Mouse (Mus musculus): ENCODE results near the gene Prkcz. TPM values are rescaled to one million over a fixed set of nuclear protein-coding genes. Genes with fewer than 3 reads are reported as not detected.

The Prkcz gene
- polyA plus RNA-seq (2015; fragmentation: Nextera tagmentation; extraction: Ambion mirVana) = 63.3 and 69.2 TPM in 2 replicates

DNA sequence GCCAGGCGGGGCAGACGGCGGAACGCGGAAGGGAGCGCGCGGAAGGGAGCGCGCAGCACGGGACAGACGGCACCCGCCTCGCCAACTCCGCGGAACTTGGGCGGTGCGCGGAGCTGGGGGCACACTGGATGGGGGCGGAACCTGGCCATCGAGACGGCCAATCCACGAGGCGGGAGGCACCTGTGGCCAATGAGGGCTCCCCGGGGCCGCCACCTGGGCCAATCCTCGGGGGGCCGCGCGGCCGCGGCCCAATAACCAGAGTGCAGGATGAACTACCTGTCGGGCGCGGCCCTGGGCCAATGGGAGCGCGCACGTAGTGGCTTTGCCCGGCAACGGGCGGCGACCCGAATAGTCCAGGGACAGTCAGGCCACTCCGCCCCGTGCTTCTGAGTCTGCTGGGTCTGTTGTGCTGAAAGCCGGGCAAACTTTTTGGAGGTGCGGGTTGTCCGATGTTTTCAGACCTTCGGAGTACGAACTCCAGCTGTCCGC, at the start of gene Prkcz:
TSS of gene Prkcz (minus strand) at position 59 of the 489 bp plus-strand sequence.
- peak within 1 kb of the TSS; percentile 59 for H3K4me2 ChIP-seq
- peak within 1 kb of the TSS; percentile 44 for H3K4me3 ChIP-seq
- 1% methylated on average over 48 of the region's 51 CpGs for WGBS
- no peaks in the 10 kb centered on the region for H3K9me3 ChIP-seq
- H3K36me3 ChIP-seq = no peaks in the 10 kb centered on the region
- peaks cover 14% of the 10 kb centered on the region for H3K4me1 ChIP-seq (replicated peaks)
- H3K27me3 ChIP-seq = peaks cover 91% of the 10 kb centered on the region
- peak; percentile 74; the same call in 1 of the 2 replicates for ATAC-seq (ENCODE audit: low FRiP score)
- H3K27ac ChIP-seq = no peak within 1 kb of the TSS
- H3K9ac ChIP-seq = no peak within 1 kb of the TSS

DNA sequence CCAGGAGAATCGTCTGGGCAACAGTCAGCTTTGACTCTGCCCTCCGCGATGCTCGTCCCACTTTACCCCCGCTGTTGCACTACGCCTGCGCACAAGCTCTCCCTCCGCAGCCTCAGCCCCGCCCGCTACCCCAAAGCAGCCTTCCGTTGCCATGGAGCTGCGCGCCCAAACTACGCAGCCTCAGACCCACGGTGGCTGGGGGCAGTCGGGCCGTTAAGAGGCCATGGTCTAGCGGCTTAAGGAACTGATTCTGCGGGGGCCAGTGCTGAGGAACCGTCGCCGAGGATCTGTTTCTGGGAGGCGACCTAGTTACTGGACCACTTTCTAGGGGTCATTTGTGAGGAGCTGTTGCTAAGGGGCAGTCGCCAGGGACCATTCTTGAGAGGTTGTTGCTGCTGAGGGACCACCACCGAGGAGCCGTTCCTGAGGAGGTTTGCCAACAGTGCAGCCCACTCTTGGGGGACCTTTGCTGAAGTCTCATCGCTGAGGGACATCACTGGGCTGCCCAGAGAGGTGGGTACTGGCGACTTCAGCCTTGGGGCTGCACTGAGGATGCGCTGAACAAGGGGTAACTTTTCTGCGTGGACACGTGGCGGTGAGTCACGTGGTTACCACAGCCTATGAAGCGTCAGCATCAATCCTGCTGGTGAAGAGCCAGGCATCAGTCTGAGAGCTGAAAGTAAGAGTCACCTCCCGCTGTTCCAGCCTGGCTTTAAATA, 48.1 kb upstream of the Prkcz start, which contains the start of gene Cfap74:
TSS of gene Cfap74 (plus strand) at position 133 of the 719 bp plus-strand sequence.
- H3K27ac ChIP-seq = peak within 1 kb of the TSS; percentile 49; the same call in 1 of the 2 replicates
- H3K27me3 ChIP-seq = peaks cover 5% of the 10 kb centered on the region; the same call in 1 of the 2 replicates
- H3K36me3 ChIP-seq = no peaks in the 10 kb centered on the region
- H3K9ac ChIP-seq = peak within 1 kb of the TSS; percentile 21; the same call in 1 of the 2 replicates
- ATAC-seq (ENCODE audit: low FRiP score) = peak; percentile 98
- no peaks in the 10 kb centered on the region for H3K9me3 ChIP-seq
- H3K4me1 ChIP-seq (replicated peaks) = peaks cover 10% of the 10 kb centered on the region
- peak within 1 kb of the TSS; percentile 79 for H3K4me2 ChIP-seq
- peak within 1 kb of the TSS; percentile 55 for H3K4me3 ChIP-seq
- under 1% methylated on average over 35 of the region's 35 CpGs for WGBS

DNA sequence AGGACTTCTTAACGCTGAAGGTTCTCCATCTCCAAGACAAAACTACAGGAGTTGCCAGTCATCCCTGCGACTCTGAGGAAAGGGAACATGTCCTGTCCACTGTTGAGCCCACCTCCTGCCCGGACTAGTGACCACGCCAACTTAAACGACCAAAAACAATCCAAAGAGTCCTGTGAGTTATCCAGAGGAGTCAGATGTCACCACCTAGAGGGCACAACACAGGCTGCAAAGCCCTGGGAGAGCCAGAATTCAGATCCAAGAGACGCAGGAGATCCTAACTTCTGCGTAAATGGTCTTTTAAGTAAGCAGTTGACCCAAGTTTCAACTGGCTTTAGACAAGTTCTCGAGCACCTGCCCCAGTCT, 47.5 kb upstream of the Prkcz start:
- no peak overlapping the region for H3K27ac ChIP-seq
- ATAC-seq (ENCODE audit: low FRiP score) = peak; percentile 44; the same call in 1 of the 2 replicates
- 4% methylated on average over 8 of the region's 8 CpGs for WGBS

GRCm38 (mm10) chr4:155402489-155402888, 41.3 kb upstream of the Prkcz start:
- 73% methylated on average over 1 of the region's 1 CpGs for WGBS
- Histone ChIP-seq H3K9ac (no peak overlapping the region), H3K9me3 (no peaks in the 10 kb centered on the region), H3K4me1 (replicated peaks) (peaks cover 8% of the 10 kb centered on the region), H3K4me2 (no peak overlapping the region), H3K27me3 (peaks cover 42% of the 10 kb centered on the region), H3K4me3 (no peak overlapping the region), H3K36me3 (no peaks in the 10 kb centered on the region), H3K27ac (no peak overlapping the region)
- ATAC-seq (ENCODE audit: low FRiP score) = no peak

More for the DNA sequence above, 47.5 kb upstream of the Prkcz start:
- H3K4me3 ChIP-seq = peak overlapping the region; percentile 55
- H3K4me1 ChIP-seq (replicated peaks) = peaks cover 10% of the 10 kb centered on the region
- H3K36me3 ChIP-seq = no peaks in the 10 kb centered on the region
- no peaks in the 10 kb centered on the region for H3K9me3 ChIP-seq
- peaks cover 5% of the 10 kb centered on the region; the same call in 1 of the 2 replicates for H3K27me3 ChIP-seq
- peak overlapping the region; percentile 79 for H3K4me2 ChIP-seq
- peak overlapping the region; percentile 21; the same call in 1 of the 2 replicates for H3K9ac ChIP-seq

DNA sequence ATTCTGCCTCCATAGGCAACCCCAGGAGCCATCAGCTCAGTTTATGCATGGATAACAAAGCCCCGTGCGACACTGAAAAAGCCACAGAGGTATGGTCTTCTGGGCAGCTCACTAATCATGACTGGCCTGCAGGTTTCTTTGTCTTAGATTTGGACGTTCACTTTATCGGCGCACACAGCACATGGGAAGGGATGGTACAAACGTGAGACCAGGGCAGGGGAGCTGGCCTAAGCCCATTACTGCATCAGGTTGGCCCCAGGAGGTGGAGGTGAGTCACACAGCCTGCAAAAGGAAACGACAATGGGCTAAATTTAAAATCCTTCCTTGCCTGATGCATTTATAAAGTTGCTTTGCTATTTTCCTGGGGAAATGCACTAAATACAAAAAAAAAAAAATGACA, 40.0 kb upstream of the Prkcz start:
- Histone ChIP-seq H3K27me3 (peaks cover 50% of the 10 kb centered on the region), H3K9me3 (no peaks in the 10 kb centered on the region), H3K4me2 (no peak overlapping the region), H3K4me3 (no peak overlapping the region), H3K36me3 (no peaks in the 10 kb centered on the region), H3K9ac (no peak overlapping the region), H3K4me1 (replicated peaks) (peaks cover 11% of the 10 kb centered on the region), H3K27ac (no peak overlapping the region)
- WGBS = 73% methylated on average over 7 of the region's 7 CpGs
- ATAC-seq (ENCODE audit: low FRiP score) = no peak

DNA sequence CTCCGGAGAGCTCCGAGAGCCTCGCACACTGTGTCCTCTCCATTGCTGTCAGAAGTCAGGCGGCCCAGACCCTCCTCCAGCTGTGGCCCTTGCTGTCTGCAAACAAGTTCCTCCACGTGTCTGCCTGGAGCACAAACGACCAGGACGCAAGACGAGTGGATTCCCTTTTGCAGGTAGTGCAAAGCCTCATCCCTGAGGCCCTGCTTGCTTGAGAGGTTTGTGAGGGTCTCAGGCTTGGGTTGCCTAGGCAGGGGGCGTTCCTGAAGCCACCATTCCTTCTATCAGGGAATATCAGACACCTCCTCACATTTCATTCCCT, 37.0 kb upstream of the Prkcz start:
- peaks cover 74% of the 10 kb centered on the region for H3K27me3 ChIP-seq
- 4% methylated on average over 9 of the region's 9 CpGs for WGBS
- ATAC-seq (ENCODE audit: low FRiP score) = no peak
- peak overlapping the region; percentile 44 for H3K4me3 ChIP-seq
- peak overlapping the region; percentile 56 for H3K9ac ChIP-seq
- no peaks in the 10 kb centered on the region for H3K36me3 ChIP-seq
- no peaks in the 10 kb centered on the region for H3K9me3 ChIP-seq
- H3K27ac ChIP-seq = no peak overlapping the region
- H3K4me2 ChIP-seq = peak overlapping the region; percentile 76
- peaks cover 11% of the 10 kb centered on the region for H3K4me1 ChIP-seq (replicated peaks)

DNA sequence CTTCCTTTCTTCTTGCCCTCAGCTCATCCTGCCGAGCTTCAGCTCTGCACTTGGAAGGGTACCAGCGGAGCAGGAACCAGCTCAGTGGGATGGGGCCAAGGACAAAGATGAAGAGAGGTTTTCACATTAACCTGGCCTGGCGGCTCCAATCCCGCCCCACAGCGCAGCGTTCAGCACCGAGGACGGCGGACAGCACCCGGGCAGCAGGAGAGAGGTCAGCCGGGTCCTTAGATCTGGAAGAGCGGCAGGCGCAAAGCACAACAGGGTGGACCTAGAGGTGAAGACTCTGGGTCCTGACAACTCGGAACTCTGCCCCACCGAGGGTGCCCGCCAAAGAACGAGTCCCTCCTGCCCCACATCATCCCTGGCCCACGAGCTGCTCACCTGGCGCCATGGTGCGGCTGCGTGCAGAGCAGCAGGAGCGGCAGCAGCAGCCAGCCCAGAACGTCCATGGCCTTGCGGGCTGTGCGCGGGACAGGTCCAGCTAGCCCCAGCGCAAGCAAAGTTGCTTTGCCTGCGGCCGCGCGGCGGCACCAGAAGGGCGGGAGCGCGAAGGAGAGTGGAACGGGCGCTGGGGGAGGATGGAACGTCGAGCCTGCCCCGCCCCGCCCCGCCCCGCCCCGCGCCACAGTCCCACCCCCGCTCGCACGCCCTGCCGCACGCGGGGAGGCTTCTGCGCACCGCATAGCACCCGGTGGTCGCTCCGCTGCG, 36.5 kb upstream of the Prkcz start, which contains the start of gene Gabrd:
TSS of gene Gabrd (minus strand) at position 602 of the 711 bp plus-strand sequence.
- ATAC-seq (ENCODE audit: low FRiP score) = peak; percentile 61; the same call in 1 of the 2 replicates
- 1% methylated on average over 52 of the region's 57 CpGs for WGBS
- peak within 1 kb of the TSS; percentile 56 for H3K9ac ChIP-seq
- peaks cover 78% of the 10 kb centered on the region for H3K27me3 ChIP-seq
- H3K4me1 ChIP-seq (replicated peaks) = peaks cover 11% of the 10 kb centered on the region
- no peak within 1 kb of the TSS for H3K27ac ChIP-seq
- peak within 1 kb of the TSS; percentile 44 for H3K4me3 ChIP-seq
- H3K36me3 ChIP-seq = no peaks in the 10 kb centered on the region
- no peaks in the 10 kb centered on the region for H3K9me3 ChIP-seq
- peak within 1 kb of the TSS; percentile 76 for H3K4me2 ChIP-seq

GRCm38 (mm10) chr4:155396751-155397150, 35.6 kb upstream of the Prkcz start:
- peaks cover 11% of the 10 kb centered on the region for H3K4me1 ChIP-seq (replicated peaks)
- no peak overlapping the region for H3K9ac ChIP-seq
- no peak overlapping the region for H3K27ac ChIP-seq
- no peaks in the 10 kb centered on the region for H3K36me3 ChIP-seq
- ATAC-seq (ENCODE audit: low FRiP score) = no peak
- 87% methylated on average over 4 of the region's 4 CpGs for WGBS
- peaks cover 78% of the 10 kb centered on the region for H3K27me3 ChIP-seq
- no peak overlapping the region for H3K4me3 ChIP-seq
- no peaks in the 10 kb centered on the region for H3K9me3 ChIP-seq
- no peak overlapping the region for H3K4me2 ChIP-seq

DNA sequence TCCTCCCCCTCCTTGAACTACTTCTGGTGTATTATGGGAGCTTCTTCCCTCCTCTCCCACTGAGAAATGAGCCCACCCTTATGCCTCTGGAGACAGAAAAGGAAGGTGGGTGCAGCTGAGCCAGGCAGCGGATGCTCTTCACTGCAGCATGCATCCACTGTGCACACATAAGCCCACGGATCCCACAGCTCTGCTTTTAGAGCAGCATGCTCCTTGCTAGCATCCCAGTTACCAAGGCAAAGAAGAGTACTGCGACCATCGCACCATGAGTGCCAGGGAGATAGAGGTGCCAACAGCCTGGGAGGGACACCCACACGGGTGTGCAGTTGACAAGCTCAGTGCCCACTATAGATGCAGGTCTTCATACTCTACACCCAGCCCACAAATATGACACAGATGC, 34.3 kb upstream of the Prkcz start:
- H3K4me2 ChIP-seq = no peak overlapping the region
- no peaks in the 10 kb centered on the region for H3K9me3 ChIP-seq
- H3K27ac ChIP-seq = no peak overlapping the region
- H3K9ac ChIP-seq = no peak overlapping the region
- ATAC-seq (ENCODE audit: low FRiP score) = no peak
- no peaks in the 10 kb centered on the region for H3K36me3 ChIP-seq
- H3K4me1 ChIP-seq (replicated peaks) = peaks cover 11% of the 10 kb centered on the region
- WGBS = 87% methylated on average over 5 of the region's 5 CpGs
- H3K4me3 ChIP-seq = no peak overlapping the region
- H3K27me3 ChIP-seq = peaks cover 71% of the 10 kb centered on the region

DNA sequence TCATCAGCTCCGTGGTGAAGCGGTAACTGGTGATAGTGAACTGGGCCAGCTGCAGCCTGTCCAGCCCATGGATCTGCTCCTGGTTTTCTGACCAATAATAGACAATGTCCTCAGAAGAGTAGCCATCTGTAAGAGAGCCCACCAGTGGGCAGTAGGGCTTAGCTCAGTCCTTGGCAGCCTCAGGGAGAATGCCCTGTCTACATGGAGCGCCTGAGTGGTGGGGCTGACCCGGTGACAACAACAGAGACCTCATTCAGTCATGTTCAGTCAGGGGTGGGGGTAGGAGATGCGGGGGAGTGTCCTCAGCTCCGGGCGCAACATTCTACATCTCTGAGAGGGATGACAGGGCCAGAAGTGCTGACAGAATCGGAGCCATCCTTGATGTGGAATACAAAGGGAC, 26.0 kb upstream of the Prkcz start:
- WGBS = 85% methylated on average over 8 of the region's 8 CpGs
- H3K27me3 ChIP-seq = peaks cover 6% of the 10 kb centered on the region; the same call in 1 of the 2 replicates
- peaks cover 7% of the 10 kb centered on the region for H3K4me1 ChIP-seq (replicated peaks)
- no peak overlapping the region for H3K9ac ChIP-seq
- no peak overlapping the region for H3K27ac ChIP-seq
- no peaks in the 10 kb centered on the region for H3K36me3 ChIP-seq
- no peak overlapping the region for H3K4me3 ChIP-seq
- no peak for ATAC-seq (ENCODE audit: low FRiP score)
- H3K4me2 ChIP-seq = no peak overlapping the region
- H3K9me3 ChIP-seq = no peaks in the 10 kb centered on the region

DNA sequence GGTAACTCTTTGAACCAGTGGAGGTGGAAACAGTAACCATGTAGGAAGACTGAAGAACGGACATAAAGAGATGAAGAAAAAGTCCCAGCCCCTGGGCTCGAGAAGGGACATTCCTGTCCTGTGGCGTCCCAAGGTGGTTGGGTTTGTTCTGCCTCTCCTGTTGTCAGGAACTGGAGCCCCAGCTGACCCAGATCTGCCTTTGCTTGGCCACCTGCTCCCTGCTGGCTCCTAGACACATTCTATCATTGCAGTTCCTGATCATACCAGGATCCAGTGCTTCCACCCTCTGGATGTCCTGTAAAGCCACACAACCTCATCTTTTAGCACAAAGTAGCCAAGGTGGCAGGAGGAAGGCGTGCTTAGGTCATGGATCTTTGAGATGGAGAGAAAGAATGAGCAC, 22.2 kb upstream of the Prkcz start:
- Histone ChIP-seq H3K27ac (no peak overlapping the region), H3K4me2 (no peak overlapping the region), H3K9ac (no peak overlapping the region), H3K36me3 (no peaks in the 10 kb centered on the region), H3K9me3 (no peaks in the 10 kb centered on the region), H3K27me3 (peaks cover 6% of the 10 kb centered on the region; the same call in 1 of the 2 replicates), H3K4me1 (replicated peaks) (peaks cover 9% of the 10 kb centered on the region), H3K4me3 (no peak overlapping the region)
- no peak for ATAC-seq (ENCODE audit: low FRiP score)
- 83% methylated on average over 4 of the region's 4 CpGs for WGBS

- Histone ChIP-seq H3K36me3 (no peaks in the 10 kb centered on the region), H3K27ac (no peak overlapping the region), H3K4me1 (replicated peaks) (peaks cover 9% of the 10 kb centered on the region), H3K4me3 (no peak overlapping the region), H3K9ac (0 out of 2 replicates have a peak overlapping the region, but pooled peaks have one; percentile 29), H3K9me3 (no peaks in the 10 kb centered on the region), H3K4me2 (no peak overlapping the region), H3K27me3 (peaks cover 6% of the 10 kb centered on the region; the same call in 1 of the 2 replicates)
- WGBS = 17% methylated on average over 9 of the region's 9 CpGs
- no peak for ATAC-seq (ENCODE audit: low FRiP score)
These were observed 21.6 kb upstream of the Prkcz start for GRCm38 (mm10) chr4:155382752-155383151.
